In the genomic region with DNA sequence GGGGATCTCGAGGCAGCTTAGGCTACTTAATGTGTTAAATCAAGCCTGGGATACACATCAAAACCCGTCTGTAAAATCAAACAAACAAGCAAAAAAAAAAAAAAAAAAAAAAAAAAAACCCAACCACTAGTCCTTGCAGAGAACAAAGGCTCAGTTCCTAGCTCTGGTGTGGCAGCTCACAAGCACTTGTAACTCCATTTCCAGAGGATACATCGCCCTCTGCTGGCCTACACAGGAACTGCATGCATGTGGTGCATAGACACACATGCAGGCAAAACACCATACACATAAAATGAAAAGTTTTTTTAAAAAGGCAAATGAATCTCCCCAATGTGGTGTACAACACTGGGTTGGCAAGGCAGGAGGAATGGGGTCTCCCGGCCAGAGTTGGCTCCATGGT, we compare ENCODE assay signal across 8 mouse cellular contexts.
A peak's percentile ranks its signal among the peaks of the same experiment; 100 is the strongest.
DNase-seq lines count a peak whose midpoint lies in the region; ATAC-seq lines count a peak whose summit lies in the region.

No protein-coding gene starts in this region.

- ATAC-seq in frontal cortex, adult (ENCODE audit: low TSS enrichment) = no peak

- peak; percentile 60 for DNase-seq in 3T3-L1 (ENCODE audit: low read depth, low spot score)
- DNase-seq in CD8-positive naive resting alpha-beta T cell, adult 2 months (ENCODE audit: low read depth in 2 of 2, low spot score in 2 of 2) = peak; percentile 75 to 80
- DNase-seq in brain, adult 2 months (ENCODE audit: low read depth, low spot score) = peak; percentile 81
- peak; percentile 9 for DNase-seq in fibroblast of lung, adult 2 months (ENCODE audit: low read depth)
- peak; percentile 66 to 86 for DNase-seq in kidney, adult 8-10 months
- DNase-seq in lung, postnatal 25 days (ENCODE audit: low spot score) = peak; percentile 60
- DNase-seq in spleen, postnatal 10 days (ENCODE audit: low spot score in 2 of 2) = peak; percentile 73 to 84

Comparison
In these comparisons a context has a peak if more than half of its experiments do, and no peak if none do; other contexts are left out.
1. DNase-seq: peak in every context shown above with its lines; median percentile 81 in brain, adult 2 months; 78 in spleen, postnatal 10 days; 78 in CD8-positive naive resting alpha-beta T cell, adult 2 months; 76 in kidney, adult 8-10 months; 60 in 3T3-L1; 60 in lung, postnatal 25 days; 9 in fibroblast of lung, adult 2 months.